Mouse (Mus musculus): ENCODE data around the gene Atrnl1. TPM values are rescaled to one million over a fixed set of nuclear protein-coding genes. Genes with fewer than 3 reads are reported as not detected.
A peak's percentile ranks its signal among the peaks of the same experiment; 100 is the strongest.

The Atrnl1 gene
- polyA plus RNA-seq, 1 experiment from 2014 or later, result 11.6 TPM

DNA sequence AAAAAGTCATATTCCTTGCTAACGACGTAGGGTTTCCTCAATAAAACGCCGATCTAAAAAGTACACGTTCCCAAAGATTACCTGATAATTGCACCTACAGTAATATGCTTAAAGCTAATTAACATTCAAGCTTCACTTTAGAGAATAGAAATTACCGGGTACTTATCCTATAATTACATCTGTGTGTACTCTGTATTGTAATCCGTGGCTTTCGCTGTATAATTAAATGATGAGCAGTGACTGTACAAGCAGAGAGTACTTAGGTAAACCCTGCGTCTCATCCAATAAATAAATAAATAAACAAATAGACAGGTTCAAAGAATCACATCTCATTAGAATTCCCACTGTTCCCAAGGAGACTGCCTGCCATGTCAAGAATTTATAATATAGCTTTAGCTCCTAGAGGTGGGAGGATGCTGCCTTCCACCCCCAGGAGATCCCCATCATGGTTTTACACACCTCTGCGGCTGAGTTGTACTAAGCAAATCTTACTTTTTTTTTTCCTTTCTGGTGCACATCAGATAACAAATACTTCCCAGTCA is 466.8 kb downstream of the Atrnl1 start:
- ATAC-seq (ENCODE audit: low FRiP score, low TSS enrichment), result no peak
- peak overlapping the region; percentile 72; the same call in 1 of the 2 replicates for H3K27ac ChIP-seq (replicated peaks; ENCODE audit: low read depth, low read length)

GRCm38 (mm10) chr19:58080168-58080567 is 469.3 kb downstream of the Atrnl1 start:
- H3K4me3 ChIP-seq (replicated peaks; ENCODE audit: low read depth, low read length), result no peak overlapping the region
- DNase-seq (no peak), ATAC-seq (ENCODE audit: low FRiP score, low TSS enrichment) (no peak)
- H3K36me3 ChIP-seq (ENCODE audit: control insufficient read depth, insufficient read depth, low read length), result no peaks in the 10 kb centered on the region
- H3K27ac ChIP-seq (replicated peaks; ENCODE audit: low read depth, low read length), result no peak overlapping the region
- H3K27me3 ChIP-seq (ENCODE audit: control insufficient read depth, insufficient read depth, low read length), result no peaks in the 10 kb centered on the region
- no peaks in the 10 kb centered on the region for H3K9me3 ChIP-seq (ENCODE audit: control insufficient read depth, low read length)
- no peak overlapping the region for H3K9ac ChIP-seq (replicated peaks; ENCODE audit: low read length)
- no peak overlapping the region for H3K4me2 ChIP-seq (ENCODE audit: low read length)
- WGBS, result 96% methylated on average over 6 of the region's 6 CpGs
- H3K4me1 ChIP-seq (ENCODE audit: control insufficient read depth, insufficient read depth, low read length), result peaks cover 15% of the 10 kb centered on the region; the same call in 1 of the 2 replicates

More for the DNA sequence above, 466.8 kb downstream of the Atrnl1 start:
- H3K4me2 ChIP-seq (ENCODE audit: low read length), result peak overlapping the region; percentile 27; the same call in 1 of the 2 replicates
- H3K4me1 ChIP-seq (ENCODE audit: control insufficient read depth, insufficient read depth, low read length), result peaks cover 15% of the 10 kb centered on the region; the same call in 1 of the 2 replicates
- WGBS, result 60% methylated on average over 10 of the region's 10 CpGs
- no peak overlapping the region for H3K9ac ChIP-seq (replicated peaks; ENCODE audit: low read length)
- H3K36me3 ChIP-seq (ENCODE audit: control insufficient read depth, insufficient read depth, low read length), result no peaks in the 10 kb centered on the region
- no peaks in the 10 kb centered on the region for H3K27me3 ChIP-seq (ENCODE audit: control insufficient read depth, insufficient read depth, low read length)
- H3K9me3 ChIP-seq (ENCODE audit: control insufficient read depth, low read length), result no peaks in the 10 kb centered on the region
- DNase-seq, result peak; percentile 48
- no peak overlapping the region for H3K4me3 ChIP-seq (replicated peaks; ENCODE audit: low read depth, low read length)

GRCm38 (mm10) chr19:58082751-58083150 is 471.9 kb downstream of the Atrnl1 start:
- Histone ChIP-seq H3K9ac (replicated peaks; ENCODE audit: low read length) (no peak overlapping the region), H3K4me2 (ENCODE audit: low read length) (no peak overlapping the region), H3K27ac (replicated peaks; ENCODE audit: low read depth, low read length) (no peak overlapping the region), H3K9me3 (ENCODE audit: control insufficient read depth, low read length) (no peaks in the 10 kb centered on the region), H3K36me3 (ENCODE audit: control insufficient read depth, insufficient read depth, low read length) (no peaks in the 10 kb centered on the region), H3K4me1 (ENCODE audit: control insufficient read depth, insufficient read depth, low read length) (0 out of 2 replicates have a peak, but pooled peaks cover 1% of the 10 kb centered on the region), H3K4me3 (replicated peaks; ENCODE audit: low read depth, low read length) (no peak overlapping the region), H3K27me3 (ENCODE audit: control insufficient read depth, insufficient read depth, low read length) (no peaks in the 10 kb centered on the region)
- ATAC-seq (ENCODE audit: low FRiP score, low TSS enrichment), result no peak
- no peak for DNase-seq
- 95% methylated on average over 19 of the region's 19 CpGs for whole genome bisulfite sequencing

GRCm38 (mm10) chr19:58084826-58085225 is 474.0 kb downstream of the Atrnl1 start:
- DNase-seq (no peak), ATAC-seq (ENCODE audit: low FRiP score, low TSS enrichment) (no peak)
- Histone ChIP-seq H3K9ac (replicated peaks; ENCODE audit: low read length) (no peak overlapping the region), H3K4me2 (ENCODE audit: low read length) (no peak overlapping the region), H3K36me3 (ENCODE audit: control insufficient read depth, insufficient read depth, low read length) (no peaks in the 10 kb centered on the region), H3K4me3 (replicated peaks; ENCODE audit: low read depth, low read length) (no peak overlapping the region), H3K9me3 (ENCODE audit: control insufficient read depth, low read length) (no peaks in the 10 kb centered on the region), H3K4me1 (ENCODE audit: control insufficient read depth, insufficient read depth, low read length) (no peaks in the 10 kb centered on the region), H3K27me3 (ENCODE audit: control insufficient read depth, insufficient read depth, low read length) (no peaks in the 10 kb centered on the region), H3K27ac (replicated peaks; ENCODE audit: low read depth, low read length) (no peak overlapping the region)
- 88% methylated on average over 14 of the region's 14 CpGs for WGBS

GRCm38 (mm10) chr19:58086734-58087133 is 475.9 kb downstream of the Atrnl1 start:
- no peak for ATAC-seq (ENCODE audit: low FRiP score, low TSS enrichment)
- no peaks in the 10 kb centered on the region for H3K4me1 ChIP-seq (ENCODE audit: control insufficient read depth, insufficient read depth, low read length)
- H3K36me3 ChIP-seq (ENCODE audit: control insufficient read depth, insufficient read depth, low read length), result no peaks in the 10 kb centered on the region
- no peaks in the 10 kb centered on the region for H3K27me3 ChIP-seq (ENCODE audit: control insufficient read depth, insufficient read depth, low read length)
- no peaks in the 10 kb centered on the region for H3K9me3 ChIP-seq (ENCODE audit: control insufficient read depth, low read length)
- no peak overlapping the region for H3K9ac ChIP-seq (replicated peaks; ENCODE audit: low read length)
- 96% methylated on average over 8 of the region's 8 CpGs for WGBS
- no peak overlapping the region for H3K4me3 ChIP-seq (replicated peaks; ENCODE audit: low read depth, low read length)
- no peak overlapping the region for H3K4me2 ChIP-seq (ENCODE audit: low read length)
- H3K27ac ChIP-seq (replicated peaks; ENCODE audit: low read depth, low read length), result no peak overlapping the region
- no peak for DNase-seq

DNA sequence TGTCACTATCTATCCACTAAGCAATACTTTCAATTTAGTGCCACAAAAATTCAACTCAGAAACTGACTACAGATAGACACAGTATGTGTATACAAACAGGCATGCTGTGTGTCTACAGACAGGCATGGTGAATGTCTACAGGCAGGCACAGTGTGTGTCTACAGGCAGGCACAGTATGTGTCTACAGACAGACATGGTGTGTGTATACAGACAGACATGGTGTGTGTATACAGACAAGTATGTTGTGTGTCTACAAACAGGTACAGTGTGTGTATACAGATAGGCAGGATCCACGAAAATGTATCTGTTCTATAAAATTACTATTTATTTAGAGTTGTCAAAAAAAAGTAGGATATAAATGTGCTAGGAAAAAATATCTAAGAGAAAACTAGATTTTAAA is 477.1 kb downstream of the Atrnl1 start:
- Histone ChIP-seq H3K27me3 (ENCODE audit: control insufficient read depth, insufficient read depth, low read length) (no peaks in the 10 kb centered on the region), H3K4me2 (ENCODE audit: low read length) (no peak overlapping the region), H3K9me3 (ENCODE audit: control insufficient read depth, low read length) (no peaks in the 10 kb centered on the region), H3K27ac (replicated peaks; ENCODE audit: low read depth, low read length) (no peak overlapping the region), H3K9ac (replicated peaks; ENCODE audit: low read length) (no peak overlapping the region), H3K4me1 (ENCODE audit: control insufficient read depth, insufficient read depth, low read length) (no peaks in the 10 kb centered on the region), H3K36me3 (ENCODE audit: control insufficient read depth, insufficient read depth, low read length) (no peaks in the 10 kb centered on the region), H3K4me3 (replicated peaks; ENCODE audit: low read depth, low read length) (no peak overlapping the region)
- 98% methylated on average over 1 of the region's 1 CpGs for WGBS
- no peak for ATAC-seq (ENCODE audit: low FRiP score, low TSS enrichment)
- no peak for DNase-seq

- Histone ChIP-seq H3K36me3 (ENCODE audit: control insufficient read depth, insufficient read depth, low read length) (no peaks in the 10 kb centered on the region), H3K27me3 (ENCODE audit: control insufficient read depth, insufficient read depth, low read length) (no peaks in the 10 kb centered on the region), H3K4me1 (ENCODE audit: control insufficient read depth, insufficient read depth, low read length) (no peaks in the 10 kb centered on the region), H3K9me3 (ENCODE audit: control insufficient read depth, low read length) (no peaks in the 10 kb centered on the region), H3K4me2 (ENCODE audit: low read length) (no peak overlapping the region), H3K27ac (replicated peaks; ENCODE audit: low read depth, low read length) (no peak overlapping the region), H3K4me3 (replicated peaks; ENCODE audit: low read depth, low read length) (no peak overlapping the region), H3K9ac (replicated peaks; ENCODE audit: low read length) (no peak overlapping the region)
- WGBS, result 79% methylated on average over 7 of the region's 7 CpGs
- ATAC-seq (ENCODE audit: low FRiP score, low TSS enrichment) (no peak), DNase-seq (no peak)
Observed at GRCm38 (mm10) chr19:58088433-58088832, 477.6 kb downstream of the Atrnl1 start.

DNA sequence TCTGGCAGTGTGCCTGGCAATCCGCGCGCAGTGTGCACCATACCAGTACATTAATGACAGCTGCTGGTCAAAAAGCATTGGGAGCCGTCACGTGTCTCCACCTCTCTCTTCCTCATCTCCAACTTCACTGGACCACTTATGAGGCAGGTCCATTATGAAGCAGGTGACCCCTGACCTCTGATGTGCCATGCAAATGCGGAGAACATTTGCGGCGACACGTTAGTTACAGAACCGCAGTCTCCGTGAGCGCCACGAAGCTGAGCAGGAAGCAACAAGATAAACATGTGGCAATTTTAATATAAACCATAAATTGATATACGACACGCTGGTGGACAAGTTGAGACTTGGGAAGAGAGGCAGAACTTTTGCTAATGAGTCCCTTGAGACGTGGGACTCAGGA is 481.1 kb downstream of the Atrnl1 start:
- no peak for DNase-seq
- no peak for ATAC-seq (ENCODE audit: low FRiP score, low TSS enrichment)
- Histone ChIP-seq H3K36me3 (ENCODE audit: control insufficient read depth, insufficient read depth, low read length) (no peaks in the 10 kb centered on the region), H3K4me3 (replicated peaks; ENCODE audit: low read depth, low read length) (no peak overlapping the region), H3K4me1 (ENCODE audit: control insufficient read depth, insufficient read depth, low read length) (no peaks in the 10 kb centered on the region), H3K9ac (replicated peaks; ENCODE audit: low read length) (no peak overlapping the region), H3K9me3 (ENCODE audit: control insufficient read depth, low read length) (no peaks in the 10 kb centered on the region), H3K4me2 (ENCODE audit: low read length) (no peak overlapping the region), H3K27ac (replicated peaks; ENCODE audit: low read depth, low read length) (no peak overlapping the region), H3K27me3 (ENCODE audit: control insufficient read depth, insufficient read depth, low read length) (no peaks in the 10 kb centered on the region)
- whole genome bisulfite sequencing, result 92% methylated on average over 16 of the region's 16 CpGs

GRCm38 (mm10) chr19:58094781-58095543 is 484.1 kb downstream of the Atrnl1 start:
- Histone ChIP-seq H3K27me3 (ENCODE audit: control insufficient read depth, insufficient read depth, low read length) (no peaks in the 10 kb centered on the region), H3K4me2 (ENCODE audit: low read length) (no peak overlapping the region), H3K9me3 (ENCODE audit: control insufficient read depth, low read length) (no peaks in the 10 kb centered on the region), H3K4me1 (ENCODE audit: control insufficient read depth, insufficient read depth, low read length) (no peaks in the 10 kb centered on the region), H3K9ac (replicated peaks; ENCODE audit: low read length) (no peak overlapping the region), H3K4me3 (replicated peaks; ENCODE audit: low read depth, low read length) (no peak overlapping the region), H3K36me3 (ENCODE audit: control insufficient read depth, insufficient read depth, low read length) (no peaks in the 10 kb centered on the region), H3K27ac (replicated peaks; ENCODE audit: low read depth, low read length) (no peak overlapping the region)
- WGBS, result 63% methylated on average over 14 of the region's 14 CpGs
- DNase-seq, result peak; percentile 27
- no peak for ATAC-seq (ENCODE audit: low FRiP score, low TSS enrichment)
